Mouse (Mus musculus) heart, embryonic 13.5 days (tissue): ENCODE results near the gene Taf12. TPM values are rescaled to one million over a fixed set of nuclear protein-coding genes. Genes with fewer than 3 reads are reported as not detected.
"Not testable (repeated sequence)": the region's sequence is repeated elsewhere in the genome, so short reads cannot be mapped to it uniquely, and the experiment has no call there.

Experiments used
- ATAC-seq: fragments of 200-750 bp; cut with Nextera tagmentation; 2 replicates; pipeline ENCODE4 v1.8.0; 2017; ENCODE audit warnings: moderate TSS enrichment; ENCODE audit not compliant: insufficient number of reproducible peaks, low FRiP score, low TSS enrichment; ENCODE audit errors: extremely low read depth
- H3K27ac ChIP-seq: fragments of 300-500 bp; sonication (generic); replicated peaks from 2 replicates; pipeline ENCODE4 v1.5.1; 2015; ENCODE audit warnings: moderate library complexity, mild to moderate bottlenecking, inconsistent platforms
- H3K27me3 ChIP-seq: fragments of 300-500 bp; sonication (generic); replicated peaks from 2 replicates; pipeline ENCODE4 v1.6.1; 2015; ENCODE audit warnings: mild to moderate bottlenecking, inconsistent platforms
- H3K36me3 ChIP-seq: fragments of 300-500 bp; sonication (generic); 2 replicates; pipeline ENCODE4 v1.6.1; 2015; ENCODE audit warnings: mild to moderate bottlenecking, inconsistent platforms
- H3K4me1 ChIP-seq: fragments of 300-500 bp; sonication (generic); 2 replicates; pipeline ENCODE4 v1.6.1; 2015; ENCODE audit warnings: inconsistent platforms
- H3K4me2 ChIP-seq: fragments of 300-500 bp; sonication (generic); 2 replicates; pipeline ENCODE4 v1.6.1; 2015; ENCODE audit warnings: inconsistent platforms, mild to moderate bottlenecking, moderate library complexity
- H3K4me3 ChIP-seq: fragments of 300-500 bp; sonication (generic); 2 replicates; pipeline ENCODE4 v1.5.1; 2015; ENCODE audit warnings: moderate library complexity, mild to moderate bottlenecking, inconsistent platforms
- H3K9ac ChIP-seq: fragments of 300-500 bp; sonication (generic); 2 replicates; pipeline ENCODE4 v1.6.1; 2015; ENCODE audit warnings: inconsistent platforms, mild to moderate bottlenecking, moderate library complexity
- H3K9me3 ChIP-seq: fragments of 300-500 bp; sonication (generic); 2 replicates; pipeline ENCODE4 v1.6.1; 2016; ENCODE audit warnings: inconsistent platforms
- WGBS: fragments of 180-500 bp; shearing (Covaris S2); methylation state at CpG from one replicate; pipeline ENCODE4 v1.1.7; 2015; ENCODE audit warnings: mixed read lengths; 5-methylcytosine and 5-hydroxymethylcytosine counted together
- polyA plus RNA-seq: library from polyadenylated mRNA; unstranded; fragments of >200 nt; fragmentation: Nextera tagmentation; extraction: Ambion mirVana; gene quantifications from 2 replicates; pipeline ENCODE4 v1.2.1, GENCODE M21; 2015

Gene Taf12
- polyA plus RNA-seq, 1 experiment from 2014 or later, result 26.6 TPM

GRCm38 (mm10) chr4:132273166-132273565, 1.0 kb upstream of the Taf12 start:
- peak overlapping the region; percentile 89 for H3K4me3 ChIP-seq

GRCm38 (mm10) chr4:132275949-132276348, 1.8 kb downstream of the Taf12 start:
- ATAC-seq, result no peak
- peaks cover 8% of the 10 kb centered on the region for H3K36me3 ChIP-seq
- H3K9ac ChIP-seq, result peak overlapping the region; percentile 33; the same call in 1 of the 2 replicates
- no peak overlapping the region for H3K4me3 ChIP-seq
- peaks cover 22% of the 10 kb centered on the region for H3K4me1 ChIP-seq
- no peak overlapping the region for H3K27ac ChIP-seq
- no peaks in the 10 kb centered on the region for H3K9me3 ChIP-seq
- no peaks in the 10 kb centered on the region for H3K27me3 ChIP-seq
- WGBS, result 71% methylated on average over 3 of the region's 3 CpGs
- peak overlapping the region; percentile 98 for H3K4me2 ChIP-seq

More at GRCm38 (mm10) chr4:132273166-132273565, 1.0 kb upstream of the Taf12 start:
- H3K9ac ChIP-seq, result peak overlapping the region; percentile 97
- H3K27ac ChIP-seq, result no peak overlapping the region
- peak overlapping the region; percentile 98 for H3K4me2 ChIP-seq
- H3K27me3 ChIP-seq, result no peaks in the 10 kb centered on the region
- ATAC-seq, result no peak
- 53% methylated on average over 2 of the region's 2 CpGs for WGBS
- H3K4me1 ChIP-seq, result peaks cover 27% of the 10 kb centered on the region
- peaks cover 3% of the 10 kb centered on the region; the same call in 1 of the 2 replicates for H3K36me3 ChIP-seq
- H3K9me3 ChIP-seq, result no peaks in the 10 kb centered on the region

GRCm38 (mm10) chr4:132288840-132289239, 14.7 kb downstream of the Taf12 start:
- H3K27me3 ChIP-seq, H3K4me2 ChIP-seq, H3K4me1 ChIP-seq, H3K4me3 ChIP-seq, ATAC-seq, H3K9ac ChIP-seq, H3K9me3 ChIP-seq, H3K27ac ChIP-seq: not testable (repeated sequence)
- H3K36me3 ChIP-seq, result peaks cover 75% of the 10 kb centered on the region
- WGBS, result 81% methylated on average over 4 of the region's 5 CpGs

- no peak overlapping the region for H3K27ac ChIP-seq
- H3K9ac ChIP-seq, result no peak overlapping the region
- H3K4me3 ChIP-seq, result no peak overlapping the region
- H3K9me3 ChIP-seq, result peaks cover 5% of the 10 kb centered on the region
- no peak for ATAC-seq
- H3K4me2 ChIP-seq, result no peak overlapping the region
- H3K36me3 ChIP-seq, result peaks cover 63% of the 10 kb centered on the region
- 95% methylated on average over 4 of the region's 4 CpGs for WGBS
- no peaks in the 10 kb centered on the region for H3K4me1 ChIP-seq
- H3K27me3 ChIP-seq, result no peaks in the 10 kb centered on the region
Observed at GRCm38 (mm10) chr4:132291056-132291455, 16.9 kb downstream of the Taf12 start.

- no peak for ATAC-seq
- 83% methylated on average over 12 of the region's 12 CpGs for WGBS
- no peaks in the 10 kb centered on the region for H3K4me1 ChIP-seq
- no peaks in the 10 kb centered on the region for H3K27me3 ChIP-seq
- no peak overlapping the region for H3K4me2 ChIP-seq
- H3K9me3 ChIP-seq, result peaks cover 5% of the 10 kb centered on the region
- peaks cover 56% of the 10 kb centered on the region for H3K36me3 ChIP-seq
- no peak overlapping the region for H3K9ac ChIP-seq
- H3K4me3 ChIP-seq, result no peak overlapping the region
- no peak overlapping the region for H3K27ac ChIP-seq
Observed at GRCm38 (mm10) chr4:132291624-132292335, 17.6 kb downstream of the Taf12 start.

- Histone ChIP-seq H3K4me2 (no peak overlapping the region), H3K4me1 (no peaks in the 10 kb centered on the region), H3K4me3 (no peak overlapping the region), H3K36me3 (peaks cover 47% of the 10 kb centered on the region), H3K27ac (no peak overlapping the region), H3K9ac (no peak overlapping the region), H3K9me3 (peaks cover 5% of the 10 kb centered on the region), H3K27me3 (no peaks in the 10 kb centered on the region)
- 38% methylated on average over 4 of the region's 4 CpGs for WGBS
- ATAC-seq, result no peak
Observed at GRCm38 (mm10) chr4:132292988-132293387, 18.8 kb downstream of the Taf12 start.

- no peak for ATAC-seq
- peaks cover 47% of the 10 kb centered on the region for H3K36me3 ChIP-seq
- H3K4me1 ChIP-seq, result no peaks in the 10 kb centered on the region
- H3K4me3 ChIP-seq, result no peak overlapping the region
- peaks cover 5% of the 10 kb centered on the region for H3K9me3 ChIP-seq
- H3K27me3 ChIP-seq, result no peaks in the 10 kb centered on the region
- 73% methylated on average over 7 of the region's 7 CpGs for WGBS
- H3K4me2 ChIP-seq, result no peak overlapping the region
- H3K9ac ChIP-seq, result no peak overlapping the region
- no peak overlapping the region for H3K27ac ChIP-seq
Observed at GRCm38 (mm10) chr4:132293682-132294240, 19.6 kb downstream of the Taf12 start.

- H3K27ac ChIP-seq, result no peak overlapping the region
- no peak overlapping the region for H3K4me2 ChIP-seq
- peaks cover 34% of the 10 kb centered on the region for H3K36me3 ChIP-seq
- WGBS, result 44% methylated on average over 8 of the region's 8 CpGs
- H3K27me3 ChIP-seq, result no peaks in the 10 kb centered on the region
- no peaks in the 10 kb centered on the region for H3K4me1 ChIP-seq
- H3K9me3 ChIP-seq, result peaks cover 5% of the 10 kb centered on the region
- no peak overlapping the region for H3K9ac ChIP-seq
- no peak overlapping the region for H3K4me3 ChIP-seq
- ATAC-seq, result no peak
Observed at GRCm38 (mm10) chr4:132295696-132296390, 21.7 kb downstream of the Taf12 start.

- no peak overlapping the region for H3K9ac ChIP-seq
- no peak overlapping the region for H3K27ac ChIP-seq
- H3K4me3 ChIP-seq, result no peak overlapping the region
- H3K27me3 ChIP-seq, result no peaks in the 10 kb centered on the region
- peaks cover 19% of the 10 kb centered on the region for H3K4me1 ChIP-seq
- no peak overlapping the region for H3K4me2 ChIP-seq
- 97% methylated on average over 1 of the region's 1 CpGs for WGBS
- ATAC-seq, result no peak
- H3K36me3 ChIP-seq, result no peaks in the 10 kb centered on the region
- H3K9me3 ChIP-seq, result no peaks in the 10 kb centered on the region
Observed at GRCm38 (mm10) chr4:132299849-132300248, 25.7 kb downstream of the Taf12 start.

GRCm38 (mm10) chr4:132301486-132301885, 27.3 kb downstream of the Taf12 start:
- Histone ChIP-seq H3K9me3 (no peaks in the 10 kb centered on the region), H3K27me3 (no peaks in the 10 kb centered on the region), H3K4me2 (no peak overlapping the region), H3K9ac (no peak overlapping the region), H3K27ac (peak overlapping the region; percentile 46), H3K4me1 (peaks cover 19% of the 10 kb centered on the region), H3K36me3 (no peaks in the 10 kb centered on the region), H3K4me3 (no peak overlapping the region)
- 56% methylated on average over 6 of the region's 6 CpGs for WGBS
- ATAC-seq, result no peak

GRCm38 (mm10) chr4:132301965-132302938, 28.1 kb downstream of the Taf12 start:
- 66% methylated on average over 16 of the region's 16 CpGs for WGBS
- no peak for ATAC-seq
- Histone ChIP-seq H3K9me3 (no peaks in the 10 kb centered on the region), H3K9ac (peak overlapping the region; percentile 80), H3K27me3 (no peaks in the 10 kb centered on the region), H3K36me3 (no peaks in the 10 kb centered on the region), H3K4me3 (peak overlapping the region; percentile 62), H3K4me2 (peak overlapping the region; percentile 77), H3K4me1 (peaks cover 19% of the 10 kb centered on the region), H3K27ac (peak overlapping the region; percentile 46)
